Mouse (Mus musculus) neural tube, embryonic 12.5 days (tissue): ENCODE measurements around the gene Prkcz. TPM values are rescaled to one million over a fixed set of nuclear protein-coding genes. Genes with fewer than 3 reads are reported as not detected.

ENCODE experiments used
- ATAC-seq: fragments of 200-750 bp; cut with Nextera tagmentation; 2 replicates; pipeline ENCODE4 v1.8.0; 2017; ENCODE audit warnings: low read depth, mild to moderate bottlenecking, moderate TSS enrichment, moderate library complexity; ENCODE audit not compliant: low FRiP score
- H3K27ac ChIP-seq: fragments of 300-500 bp; sonication (generic); 2 replicates; pipeline ENCODE4 v1.5.1; 2016
- H3K27me3 ChIP-seq: fragments of 300-500 bp; sonication (generic); replicated peaks from 2 replicates; pipeline ENCODE4 v1.6.1; 2016; ENCODE audit warnings: mild to moderate bottlenecking
- H3K36me3 ChIP-seq: fragments of 300-500 bp; sonication (generic); 2 replicates; pipeline ENCODE4 v1.6.1; 2016; ENCODE audit warnings: mild to moderate bottlenecking
- H3K4me1 ChIP-seq: fragments of 300-500 bp; sonication (generic); 2 replicates; pipeline ENCODE4 v1.6.1; 2016
- H3K4me2 ChIP-seq: fragments of 300-500 bp; sonication (generic); replicated peaks from 2 replicates; pipeline ENCODE4 v1.6.1; 2016; ENCODE audit warnings: mild to moderate bottlenecking
- H3K4me3 ChIP-seq: fragments of 300-500 bp; sonication (generic); 2 replicates; pipeline ENCODE4 v1.5.1; 2016
- H3K9ac ChIP-seq: fragments of 300-500 bp; sonication (generic); 2 replicates; pipeline ENCODE4 v1.6.1; 2016; ENCODE audit warnings: mild to moderate bottlenecking
- H3K9me3 ChIP-seq: fragments of 300-500 bp; sonication (generic); 2 replicates; pipeline ENCODE4 v1.6.1; 2016; ENCODE audit warnings: mild to moderate bottlenecking
- WGBS: fragments of 180-500 bp; shearing (Covaris S2); methylation state at CpG from one replicate; pipeline ENCODE4 v1.1.7; 2016; 5-methylcytosine and 5-hydroxymethylcytosine counted together
- polyA plus RNA-seq: library from polyadenylated mRNA; unstranded; fragments of >200 nt; fragmentation: Nextera tagmentation; extraction: Ambion mirVana; gene quantifications from 2 replicates; pipeline ENCODE4 v1.2.1, GENCODE M21; 2016

Gene Prkcz
- 33.3 and 35.8 TPM in 2 replicates for polyA plus RNA-seq

- WGBS, result under 1% methylated on average over 51 of the region's 51 CpGs
Measured at GRCm38 (mm10) chr4:155361303-155361791, at the start of gene Prkcz. Prkcz (minus strand) TSS chr4:155361361.

GRCm38 (mm10) chr4:155409058-155409776 is 48.1 kb upstream of the Prkcz start, which contains the start of gene Cfap74:
Cfap74 (plus strand) TSS chr4:155409190.
- H3K4me3 ChIP-seq, result peak within 1 kb of the TSS; percentile 58
- peaks cover 5% of the 10 kb centered on the region; the same call in 1 of the 2 replicates for H3K4me1 ChIP-seq
- under 1% methylated on average over 35 of the region's 35 CpGs for WGBS
- H3K9me3 ChIP-seq, result no peaks in the 10 kb centered on the region
- H3K9ac ChIP-seq, result peak within 1 kb of the TSS; percentile 40; the same call in 1 of the 2 replicates
- H3K27ac ChIP-seq, result no peak within 1 kb of the TSS
- H3K4me2 ChIP-seq, result peak within 1 kb of the TSS; percentile 93
- ATAC-seq, result peak; percentile 99
- H3K27me3 ChIP-seq, result no peaks in the 10 kb centered on the region
- no peaks in the 10 kb centered on the region for H3K36me3 ChIP-seq

More at GRCm38 (mm10) chr4:155361303-155361791, at the start of gene Prkcz:
- H3K4me2 ChIP-seq, result peak within 1 kb of the TSS; percentile 60
- no peak within 1 kb of the TSS for H3K27ac ChIP-seq
- peak; percentile 33; the same call in 1 of the 2 replicates for ATAC-seq
- peaks cover 49% of the 10 kb centered on the region for H3K27me3 ChIP-seq
- H3K9me3 ChIP-seq, result no peaks in the 10 kb centered on the region
- peak within 1 kb of the TSS; percentile 33 for H3K4me3 ChIP-seq
- H3K36me3 ChIP-seq, result no peaks in the 10 kb centered on the region
- H3K4me1 ChIP-seq, result peaks cover 11% of the 10 kb centered on the region
- no peak within 1 kb of the TSS for H3K9ac ChIP-seq

- Histone ChIP-seq H3K36me3 (no peaks in the 10 kb centered on the region), H3K27ac (no peak overlapping the region), H3K27me3 (no peaks in the 10 kb centered on the region), H3K4me3 (peak overlapping the region; percentile 58), H3K9me3 (no peaks in the 10 kb centered on the region), H3K9ac (0 out of 2 replicates have a peak overlapping the region, but pooled peaks have one; percentile 13), H3K4me2 (peak overlapping the region; percentile 93), H3K4me1 (peaks cover 5% of the 10 kb centered on the region; the same call in 1 of the 2 replicates)
- 4% methylated on average over 8 of the region's 8 CpGs for WGBS
- peak; percentile 53; the same call in 1 of the 2 replicates for ATAC-seq
Measured at GRCm38 (mm10) chr4:155408695-155409057, 47.5 kb upstream of the Prkcz start.

- Histone ChIP-seq H3K36me3 (no peaks in the 10 kb centered on the region), H3K9me3 (no peaks in the 10 kb centered on the region), H3K4me2 (no peak overlapping the region), H3K27me3 (peaks cover 28% of the 10 kb centered on the region), H3K4me1 (peaks cover 8% of the 10 kb centered on the region; the same call in 1 of the 2 replicates), H3K4me3 (no peak overlapping the region), H3K27ac (no peak overlapping the region), H3K9ac (no peak overlapping the region)
- WGBS, result 74% methylated on average over 1 of the region's 1 CpGs
- no peak for ATAC-seq
Measured at GRCm38 (mm10) chr4:155402489-155402888, 41.3 kb upstream of the Prkcz start.

- H3K4me2 ChIP-seq, result no peak overlapping the region
- H3K27me3 ChIP-seq, result peaks cover 40% of the 10 kb centered on the region
- H3K4me1 ChIP-seq, result peaks cover 9% of the 10 kb centered on the region; the same call in 1 of the 2 replicates
- no peak overlapping the region for H3K27ac ChIP-seq
- H3K9ac ChIP-seq, result no peak overlapping the region
- WGBS, result 73% methylated on average over 7 of the region's 7 CpGs
- H3K4me3 ChIP-seq, result no peak overlapping the region
- no peak for ATAC-seq
- no peaks in the 10 kb centered on the region for H3K36me3 ChIP-seq
- no peaks in the 10 kb centered on the region for H3K9me3 ChIP-seq
Measured at GRCm38 (mm10) chr4:155401121-155401520, 40.0 kb upstream of the Prkcz start.

GRCm38 (mm10) chr4:155398222-155398540 is 37.0 kb upstream of the Prkcz start:
- Histone ChIP-seq H3K27me3 (peaks cover 48% of the 10 kb centered on the region), H3K36me3 (no peaks in the 10 kb centered on the region), H3K4me1 (peaks cover 9% of the 10 kb centered on the region; the same call in 1 of the 2 replicates), H3K4me3 (peak overlapping the region; percentile 32), H3K9me3 (no peaks in the 10 kb centered on the region), H3K4me2 (peak overlapping the region; percentile 73), H3K9ac (0 out of 2 replicates have a peak overlapping the region, but pooled peaks have one; percentile 10), H3K27ac (no peak overlapping the region)
- whole genome bisulfite sequencing, result 3% methylated on average over 9 of the region's 9 CpGs
- ATAC-seq, result no peak

GRCm38 (mm10) chr4:155397511-155398221 is 36.5 kb upstream of the Prkcz start, which contains the start of gene Gabrd:
Gabrd (minus strand) TSS chr4:155398112.
- under 1% methylated on average over 57 of the region's 57 CpGs for WGBS
- Histone ChIP-seq H3K9me3 (no peaks in the 10 kb centered on the region), H3K4me2 (peak within 1 kb of the TSS; percentile 73), H3K4me1 (peaks cover 9% of the 10 kb centered on the region; the same call in 1 of the 2 replicates), H3K4me3 (peak within 1 kb of the TSS; percentile 32), H3K36me3 (no peaks in the 10 kb centered on the region), H3K9ac (peak within 1 kb of the TSS; percentile 10; the same call in 1 of the 2 replicates), H3K27ac (no peak within 1 kb of the TSS), H3K27me3 (peaks cover 48% of the 10 kb centered on the region)
- no peak for ATAC-seq

- Histone ChIP-seq H3K27ac (no peak overlapping the region), H3K4me2 (no peak overlapping the region), H3K9me3 (no peaks in the 10 kb centered on the region), H3K4me1 (peaks cover 9% of the 10 kb centered on the region; the same call in 1 of the 2 replicates), H3K9ac (no peak overlapping the region), H3K36me3 (no peaks in the 10 kb centered on the region), H3K4me3 (no peak overlapping the region), H3K27me3 (peaks cover 48% of the 10 kb centered on the region)
- ATAC-seq, result no peak
- 86% methylated on average over 4 of the region's 4 CpGs for WGBS
Measured at GRCm38 (mm10) chr4:155396751-155397150, 35.6 kb upstream of the Prkcz start.

- Histone ChIP-seq H3K36me3 (no peaks in the 10 kb centered on the region), H3K4me2 (no peak overlapping the region), H3K4me1 (peaks cover 9% of the 10 kb centered on the region; the same call in 1 of the 2 replicates), H3K4me3 (no peak overlapping the region), H3K9me3 (no peaks in the 10 kb centered on the region), H3K27ac (no peak overlapping the region), H3K27me3 (peaks cover 48% of the 10 kb centered on the region), H3K9ac (no peak overlapping the region)
- no peak for ATAC-seq
- 92% methylated on average over 5 of the region's 5 CpGs for WGBS
Measured at GRCm38 (mm10) chr4:155395471-155395870, 34.3 kb upstream of the Prkcz start.

- Histone ChIP-seq H3K4me2 (no peak overlapping the region), H3K4me1 (peaks cover 7% of the 10 kb centered on the region), H3K9ac (no peak overlapping the region), H3K27me3 (no peaks in the 10 kb centered on the region), H3K9me3 (no peaks in the 10 kb centered on the region), H3K36me3 (no peaks in the 10 kb centered on the region), H3K27ac (no peak overlapping the region), H3K4me3 (no peak overlapping the region)
- ATAC-seq, result no peak
- 89% methylated on average over 8 of the region's 8 CpGs for WGBS
Measured at GRCm38 (mm10) chr4:155387166-155387565, 26.0 kb upstream of the Prkcz start.

- Histone ChIP-seq H3K4me3 (no peak overlapping the region), H3K9ac (no peak overlapping the region), H3K4me1 (peaks cover 11% of the 10 kb centered on the region), H3K27me3 (no peaks in the 10 kb centered on the region), H3K9me3 (no peaks in the 10 kb centered on the region), H3K36me3 (no peaks in the 10 kb centered on the region), H3K4me2 (no peak overlapping the region), H3K27ac (no peak overlapping the region)
- ATAC-seq, result no peak
- 76% methylated on average over 4 of the region's 4 CpGs for WGBS
Measured at GRCm38 (mm10) chr4:155383326-155383725, 22.2 kb upstream of the Prkcz start.

- 21% methylated on average over 9 of the region's 9 CpGs for WGBS
- no peaks in the 10 kb centered on the region for H3K36me3 ChIP-seq
Measured at GRCm38 (mm10) chr4:155382752-155383151, 21.6 kb upstream of the Prkcz start.

More at GRCm38 (mm10) chr4:155382752-155383151, 21.6 kb upstream of the Prkcz start:
- no peak overlapping the region for H3K4me2 ChIP-seq
- no peaks in the 10 kb centered on the region for H3K27me3 ChIP-seq
- H3K9me3 ChIP-seq, result no peaks in the 10 kb centered on the region
- no peak overlapping the region for H3K4me3 ChIP-seq
- H3K27ac ChIP-seq, result no peak overlapping the region
- 0 out of 2 replicates have a peak overlapping the region, but pooled peaks have one; percentile 42 for H3K9ac ChIP-seq
- peaks cover 11% of the 10 kb centered on the region for H3K4me1 ChIP-seq
- ATAC-seq, result no peak
